Mouse (Mus musculus): ENCODE data around the gene Aqp7.
"Not testable (repeated sequence)": the region's sequence is repeated elsewhere in the genome, so short reads cannot be mapped to it uniquely, and the experiment has no call there.

Gene Aqp7

DNA sequence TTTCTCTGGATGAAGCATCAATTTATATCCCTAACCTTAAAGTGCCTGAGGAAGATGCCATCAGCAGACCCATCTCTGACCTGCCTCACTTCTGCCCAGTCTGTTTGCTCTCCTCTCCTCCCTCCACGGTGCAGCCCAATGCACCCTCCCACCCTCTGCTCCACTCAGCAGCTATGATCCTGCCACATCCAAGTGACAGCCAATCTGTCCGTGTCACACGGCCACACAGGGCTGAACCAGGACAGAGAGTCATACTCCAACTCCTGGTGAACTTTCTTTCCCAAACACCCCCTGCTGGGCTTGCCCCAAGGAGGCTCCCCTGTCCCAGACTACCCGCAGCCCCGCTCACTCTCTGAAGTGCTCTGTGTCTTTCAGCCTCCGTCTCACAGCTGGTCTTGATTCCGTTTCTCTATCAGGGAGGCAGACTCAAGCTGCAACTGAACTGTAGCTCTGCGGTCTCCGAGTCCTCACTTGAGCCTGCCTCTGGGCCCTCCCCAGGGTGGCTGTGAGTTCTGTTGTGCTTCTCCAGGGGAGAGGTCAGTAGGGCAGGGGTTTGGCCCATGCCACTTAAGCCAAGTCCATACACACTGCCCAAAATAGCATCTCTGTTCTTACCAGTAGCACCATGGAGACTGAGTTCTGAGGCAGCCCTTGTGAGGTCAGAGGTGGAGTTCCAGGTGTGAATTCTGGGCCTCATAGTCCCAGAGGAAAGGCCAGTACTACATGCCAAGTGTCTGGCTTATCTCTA is at the start of gene Aqp7:
Gene Aqp7, minus strand, starts transcription at position 616 of the 748 bp plus-strand sequence.
- no peak for DNase-seq (ENCODE audit: low spot score in 2 of 2)

- no peak for DNase-seq (ENCODE audit: low spot score in 2 of 2)
Measured at GRCm38 (mm10) chr4:41097381-41097780, 49.4 kb upstream of the Aqp7 start.

DNA sequence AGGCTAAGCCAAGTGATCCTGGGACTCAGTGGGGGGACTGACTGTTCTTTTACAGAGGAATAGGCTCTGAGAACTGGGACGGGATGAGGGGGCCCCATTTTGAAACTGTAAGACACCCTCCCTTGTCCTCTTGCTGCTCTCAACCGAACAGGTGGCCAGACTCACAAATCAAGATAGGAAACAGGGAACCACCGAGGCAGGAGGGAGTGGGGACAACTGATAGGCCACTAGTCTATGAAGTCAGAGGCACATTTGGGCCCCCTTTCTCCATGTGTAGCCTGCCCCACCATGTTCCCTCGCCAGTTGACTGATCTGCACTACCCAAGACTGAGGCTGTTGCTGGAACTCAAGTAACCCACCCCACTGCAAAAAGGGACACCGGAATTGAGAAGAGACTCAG is 48.9 kb upstream of the Aqp7 start:
- DNase-seq (ENCODE audit: low spot score in 2 of 2) = no peak

- no peak for DNase-seq (ENCODE audit: low spot score in 2 of 2)
Measured at GRCm38 (mm10) chr4:41096169-41096568, 48.2 kb upstream of the Aqp7 start.

DNA sequence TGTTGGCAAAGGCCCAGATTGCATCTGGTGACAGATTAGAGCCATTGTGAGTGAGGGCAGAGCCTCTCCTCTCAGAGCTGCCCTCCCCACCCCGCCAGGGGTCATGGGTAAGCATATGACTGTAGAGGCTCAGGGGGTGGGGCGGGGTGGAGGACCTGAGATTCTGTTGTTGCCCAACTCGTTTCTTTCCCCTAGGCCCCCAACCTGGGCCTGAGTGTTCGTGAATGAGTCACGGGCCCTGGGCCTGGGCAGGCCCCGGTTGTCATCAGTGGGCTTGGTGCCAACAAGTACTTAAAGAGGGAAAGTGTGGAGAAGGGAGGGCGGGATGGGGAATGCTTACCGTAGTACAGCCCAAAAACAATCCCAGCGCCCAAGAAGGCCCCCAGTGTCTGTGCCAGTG is 46.4 kb upstream of the Aqp7 start:
- DNase-seq (ENCODE audit: low spot score in 2 of 2) = no peak

DNA sequence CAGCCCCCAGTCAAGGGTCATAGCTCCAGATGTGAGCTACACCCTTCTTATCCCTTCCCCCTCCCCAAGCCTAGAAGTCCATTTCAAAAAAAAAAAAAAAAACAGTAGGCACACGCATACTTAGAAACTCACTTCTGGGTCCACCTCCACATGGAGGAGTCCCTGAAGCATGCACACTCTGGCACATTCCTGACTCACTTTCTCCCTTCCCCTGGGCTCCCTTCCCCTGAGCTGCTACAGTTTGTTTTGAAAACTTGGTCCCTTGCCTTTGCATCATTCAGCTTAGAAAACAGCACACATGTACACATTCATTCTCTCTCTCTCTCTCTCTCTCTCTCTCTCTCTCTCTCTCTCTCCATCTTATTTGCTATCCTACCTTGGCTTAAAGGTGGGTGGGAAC is 45.0 kb upstream of the Aqp7 start:
- no peak for DNase-seq (ENCODE audit: low spot score in 2 of 2)

- no peak for DNase-seq (ENCODE audit: low spot score in 2 of 2)
Measured at GRCm38 (mm10) chr4:41091391-41091790, 43.5 kb upstream of the Aqp7 start.

DNA sequence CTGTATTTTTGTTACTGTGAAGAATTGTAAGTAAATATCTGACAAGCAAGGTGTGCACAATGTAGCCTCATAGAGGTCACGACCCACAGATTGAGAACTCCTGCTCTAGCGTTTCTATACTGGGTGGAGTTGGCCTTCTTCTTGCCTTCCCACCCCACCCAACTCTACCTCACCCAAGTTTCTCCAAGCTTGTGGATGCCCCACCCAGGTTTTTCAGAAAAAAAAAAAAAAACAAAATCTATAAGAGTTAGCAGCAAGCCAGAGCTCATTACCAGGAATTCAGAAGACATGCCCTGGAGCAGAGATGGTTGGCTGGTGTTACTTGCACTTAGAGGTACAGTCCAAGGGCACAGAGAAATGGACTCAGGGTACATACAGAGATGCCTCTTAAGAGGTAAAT is 41.8 kb upstream of the Aqp7 start:
- no peak for DNase-seq (ENCODE audit: low spot score in 2 of 2)

GRCm38 (mm10) chr4:41089189-41089588 is 41.2 kb upstream of the Aqp7 start:
- peak in 1 of 2 experiments; percentile 58 for DNase-seq (ENCODE audit: low spot score in 2 of 2)

- peak; percentile 48 to 66 for DNase-seq (ENCODE audit: low spot score in 2 of 2)
Measured at GRCm38 (mm10) chr4:41087459-41088298, 39.7 kb upstream of the Aqp7 start.

- peak in 1 of 2 experiments; percentile 64 for DNase-seq (ENCODE audit: low spot score in 2 of 2)
Measured at GRCm38 (mm10) chr4:41086947-41087346, 39.0 kb upstream of the Aqp7 start.

- DNase-seq (ENCODE audit: low spot score in 2 of 2) = no peak
Measured at GRCm38 (mm10) chr4:41084819-41085218, 36.9 kb upstream of the Aqp7 start.

- not testable (repeated sequence) for DNase-seq (ENCODE audit: low spot score in 2 of 2)
Measured at GRCm38 (mm10) chr4:41082803-41083202, 34.9 kb upstream of the Aqp7 start.

DNA sequence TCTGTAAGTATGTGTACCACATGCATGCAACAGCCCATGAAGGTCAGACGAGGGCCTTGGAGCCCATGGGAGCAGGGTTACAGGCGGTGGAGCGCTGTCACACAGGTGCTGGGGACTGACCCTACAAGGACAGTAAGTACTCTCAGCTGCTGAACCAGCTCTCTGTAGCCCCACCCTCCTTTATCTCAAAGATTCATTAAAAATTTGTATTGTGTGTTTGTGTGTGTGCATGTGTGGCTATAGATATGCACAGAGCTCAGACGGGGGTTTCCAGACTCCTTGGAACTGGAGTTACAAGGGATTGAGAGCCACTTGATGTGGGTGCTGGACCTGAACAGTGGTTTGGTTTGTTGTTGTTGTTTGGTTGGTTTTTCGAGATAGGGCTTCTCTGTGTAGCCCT is 33.8 kb upstream of the Aqp7 start:
- peak in 1 of 2 experiments; percentile 61 for DNase-seq (ENCODE audit: low spot score in 2 of 2)

- no peak for DNase-seq (ENCODE audit: low spot score in 2 of 2)
Measured at GRCm38 (mm10) chr4:41078726-41079125, 30.8 kb upstream of the Aqp7 start.

DNA sequence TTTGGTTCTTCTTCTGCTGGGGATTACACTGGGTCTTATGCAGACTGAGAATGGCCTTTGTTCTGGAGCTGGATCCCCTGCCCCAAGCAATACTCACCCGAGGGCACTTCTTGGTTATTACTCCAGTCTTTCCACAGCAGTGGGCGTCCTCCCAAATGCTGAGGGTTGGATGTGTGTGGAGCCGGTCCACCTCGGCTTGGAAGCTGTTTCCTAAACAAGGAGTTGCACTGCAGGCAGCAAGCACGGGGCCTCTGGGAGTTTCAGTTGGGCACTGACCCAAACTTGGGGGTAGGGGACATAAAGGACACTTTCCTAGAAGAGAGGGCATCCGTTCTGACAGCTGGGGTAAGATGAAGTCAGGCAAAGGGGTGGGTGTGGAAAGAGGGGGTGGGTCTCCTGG is 26.5 kb upstream of the Aqp7 start:
- no peak for DNase-seq (ENCODE audit: low spot score in 2 of 2)

GRCm38 (mm10) chr4:41073008-41073817 is 25.3 kb upstream of the Aqp7 start:
- DNase-seq (ENCODE audit: low spot score in 2 of 2) = no peak

DNA sequence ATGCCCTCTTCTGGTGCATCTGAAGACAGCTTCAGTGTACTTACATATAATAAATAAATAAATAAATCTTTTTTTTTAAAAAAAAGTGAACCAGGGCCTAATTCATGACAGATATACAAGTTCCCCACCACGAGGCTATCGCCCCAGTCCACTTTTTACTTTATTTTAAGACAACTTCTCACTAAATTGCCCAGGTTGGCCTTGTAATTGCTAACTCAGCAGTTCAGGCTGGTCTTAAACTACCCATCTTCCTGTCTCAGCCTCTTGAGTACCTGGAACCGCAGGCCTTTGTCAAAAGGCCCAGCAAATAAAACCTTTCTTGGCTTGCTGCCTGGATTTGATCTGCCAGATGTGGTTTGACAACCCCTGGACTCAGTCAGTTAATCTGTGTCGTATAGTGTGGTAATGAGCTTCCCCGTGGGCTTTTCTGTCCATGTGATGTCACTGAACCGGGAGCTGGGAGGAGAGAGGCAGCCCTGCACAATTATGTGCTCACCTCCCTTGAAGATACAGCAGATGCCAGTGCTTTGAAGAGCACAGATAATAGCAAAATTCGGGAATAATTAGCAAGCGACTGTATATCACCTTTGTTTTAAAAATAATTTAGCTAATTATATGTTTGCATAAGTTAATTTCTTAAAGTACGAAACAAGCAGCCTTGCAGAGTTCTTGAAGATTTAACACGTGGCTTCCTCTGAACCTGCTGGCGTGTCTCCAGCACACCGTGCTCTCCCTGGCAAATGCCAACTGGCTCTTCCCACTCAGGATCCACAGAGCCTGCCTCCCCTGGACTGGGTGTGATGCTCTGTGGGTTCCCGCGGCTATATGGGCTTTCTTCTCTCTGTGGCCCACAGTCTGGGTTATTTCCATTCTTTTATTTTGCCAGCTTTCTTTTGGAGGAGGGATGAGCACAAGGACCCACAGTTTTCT is 23.8 kb upstream of the Aqp7 start:
- no peak for DNase-seq (ENCODE audit: low spot score in 2 of 2)

DNA sequence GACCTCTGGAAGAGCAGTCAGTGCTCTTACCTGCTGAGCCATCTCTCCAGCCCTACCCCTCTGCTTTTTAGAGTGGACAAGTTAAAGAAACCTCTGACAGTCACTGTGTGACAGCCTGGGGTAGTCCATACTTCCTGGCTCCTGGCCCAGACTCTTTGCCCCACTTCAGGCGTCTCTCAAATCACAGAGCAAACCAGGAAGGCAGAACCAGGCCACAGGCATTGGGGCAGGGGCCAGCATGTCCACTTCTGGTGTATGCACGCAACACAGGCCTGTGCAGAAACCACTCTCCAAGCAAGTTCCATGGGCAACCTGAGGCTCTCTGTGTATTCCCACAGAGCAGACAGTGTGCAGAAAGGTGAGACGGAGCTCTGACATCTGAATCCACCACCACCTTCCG is 17.3 kb upstream of the Aqp7 start:
- no peak for DNase-seq (ENCODE audit: low spot score in 2 of 2)

GRCm38 (mm10) chr4:41063894-41064673 is 16.1 kb upstream of the Aqp7 start:
- no peak for DNase-seq (ENCODE audit: low spot score in 2 of 2)

Measured in spleen, postnatal 4 days (tissue).